Mouse (Mus musculus) embryo, embryonic 10 days (tissue): ENCODE measurements around the gene Dnase1l1.

Experiments used
- DNase-seq: peaks from one replicate; pipeline ENCODE4 v3.0.0-alpha.2; 2015; ENCODE audit warnings: low spot score

The Dnase1l1 gene

DNA sequence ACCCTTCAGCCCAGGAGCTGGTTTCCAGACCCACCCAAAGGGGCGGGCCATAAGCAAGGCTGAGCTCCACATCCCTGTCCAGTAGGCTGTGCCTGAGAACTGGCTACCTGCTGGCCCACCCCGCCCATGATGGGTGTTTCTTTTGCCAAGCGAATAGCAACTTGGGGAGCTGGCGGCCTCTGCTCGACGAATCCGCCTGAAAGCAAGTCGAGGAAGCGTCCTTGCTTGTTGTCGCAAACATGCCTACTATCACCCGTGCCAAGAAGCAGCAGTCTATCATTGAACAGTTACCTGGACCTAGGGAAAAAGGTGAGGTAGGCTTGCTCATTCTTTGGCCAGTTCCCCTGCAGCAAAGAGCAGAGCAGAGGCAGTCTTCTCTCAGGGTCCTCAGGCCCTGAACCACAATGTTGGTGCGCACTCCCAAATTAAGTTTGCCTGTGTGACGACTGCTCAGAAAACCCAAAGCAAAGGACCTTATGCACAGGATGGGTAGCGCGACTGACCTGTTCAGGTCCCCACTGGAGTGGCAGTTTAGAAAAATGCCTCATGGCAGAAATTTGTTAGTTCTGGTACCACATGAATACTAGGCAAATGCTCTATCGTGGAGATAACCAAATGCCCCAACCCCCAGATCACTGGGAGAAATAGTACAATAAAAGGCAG is at the start of gene Dnase1l1, which contains the start of gene Taz:
Dnase1l1 (minus strand) TSS at position 606 of the 663 bp plus-strand sequence.
Taz (plus strand) TSS at position 181 of the 663 bp plus-strand sequence.
- peak; percentile 76 for DNase-seq

GRCm38 (mm10) chrX:74330166-74330930 is 48.2 kb upstream of the Dnase1l1 start:
- DNase-seq, result no peak

- DNase-seq, result no peak
Measured at GRCm38 (mm10) chrX:74329215-74329671, 47.1 kb upstream of the Dnase1l1 start.

GRCm38 (mm10) chrX:74328725-74329161 is 46.6 kb upstream of the Dnase1l1 start, which contains the start of gene Plxna3:
TSS of gene Plxna3 (plus strand) at chrX:74329066.
- DNase-seq, result peak; percentile 65

DNA sequence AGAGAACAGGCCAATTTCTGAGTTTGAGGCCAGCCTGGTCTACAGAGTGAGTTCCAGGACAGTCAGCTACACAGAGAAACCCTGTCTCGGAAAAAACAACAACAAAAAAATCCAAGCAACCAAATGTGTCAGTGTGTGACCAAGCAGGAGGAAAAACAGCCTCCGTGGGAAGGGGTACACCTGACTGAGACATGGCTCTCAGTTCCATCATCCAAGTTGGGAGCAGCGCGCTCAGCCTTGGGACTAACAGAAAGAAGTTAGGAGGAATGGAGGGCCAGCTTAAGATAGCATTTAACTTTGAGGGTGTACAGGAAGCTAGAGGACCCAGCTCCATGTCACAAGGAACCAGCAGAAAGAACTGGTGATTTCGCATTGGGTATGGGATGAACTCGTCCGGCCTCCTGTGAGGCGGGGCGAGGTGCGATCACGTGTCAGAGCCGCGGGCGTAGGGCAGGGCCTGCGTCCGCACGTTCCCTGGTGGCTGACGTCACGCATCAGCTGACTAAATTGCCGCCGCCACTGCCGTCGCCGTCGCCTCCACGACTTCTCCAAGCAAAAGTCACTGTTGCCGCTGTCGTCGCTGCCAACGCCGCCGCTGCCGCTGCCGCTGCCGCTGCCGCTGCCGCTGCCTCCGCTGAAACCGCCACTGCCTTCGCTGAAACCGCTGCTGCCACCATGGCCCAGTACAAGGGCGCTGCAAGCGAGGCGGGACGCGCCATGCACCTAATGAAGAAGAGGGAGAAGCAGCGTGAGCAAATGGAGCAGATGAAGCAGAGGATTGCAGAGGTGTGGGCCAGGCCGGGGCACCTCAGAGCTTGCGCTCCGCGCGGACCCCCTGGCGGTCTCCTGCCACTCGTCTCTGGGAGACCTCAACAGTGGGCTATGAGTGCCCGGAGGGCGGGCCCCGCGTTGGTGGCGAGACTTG is 30.7 kb upstream of the Dnase1l1 start, which contains the start of gene Fam50a:
Fam50a (plus strand) TSS at position 494 of the 925 bp plus-strand sequence.
- DNase-seq, result peak; percentile 95

DNA sequence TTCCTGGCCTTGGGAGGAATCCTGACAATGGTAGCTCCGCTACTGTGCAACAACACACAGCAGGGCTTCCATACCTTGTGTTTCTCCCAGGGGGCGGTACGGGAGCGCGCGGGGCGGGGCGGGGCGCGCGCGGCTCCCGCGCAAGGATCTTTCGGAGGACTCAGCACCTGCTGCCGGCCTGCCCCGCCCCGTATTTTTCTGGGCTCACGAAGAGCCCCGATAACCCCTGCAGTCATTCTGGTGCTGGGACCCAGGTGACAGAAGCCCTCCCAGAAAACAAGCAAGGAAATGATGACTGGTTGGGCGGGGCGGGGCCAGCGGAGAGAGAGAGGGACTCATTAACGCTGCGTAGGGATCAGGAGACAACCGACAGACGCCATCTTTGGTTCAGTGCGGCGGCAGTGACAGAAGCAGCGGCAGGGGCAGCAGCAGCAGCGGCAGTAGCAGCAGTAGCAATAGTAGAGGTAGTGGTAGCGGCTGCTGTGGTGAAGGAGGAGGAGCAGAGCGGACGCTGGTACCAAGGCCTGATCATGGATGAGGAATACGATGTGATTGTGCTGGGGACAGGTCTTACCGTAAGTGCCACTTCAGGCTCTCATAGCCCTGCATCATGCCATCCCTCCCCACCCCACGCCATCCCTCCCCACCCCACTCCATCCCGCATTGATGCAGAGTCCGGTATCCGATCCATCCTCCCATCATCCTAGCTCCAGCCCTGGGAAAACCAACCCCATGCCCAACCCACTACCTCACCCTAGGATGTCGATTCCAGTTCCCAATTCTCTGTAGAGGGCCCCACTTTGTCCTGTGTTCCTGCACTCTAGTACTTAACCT is 22.9 kb upstream of the Dnase1l1 start, which contains the start of gene Gdi1:
Gdi1 (plus strand) TSS at position 132 of the 834 bp plus-strand sequence.
- DNase-seq, result peak; percentile 75

- no peak for DNase-seq
Measured at GRCm38 (mm10) chrX:74299721-74300120, 17.6 kb upstream of the Dnase1l1 start.

- DNase-seq, result no peak
Measured at GRCm38 (mm10) chrX:74298348-74298747, 16.2 kb upstream of the Dnase1l1 start.

GRCm38 (mm10) chrX:74296538-74297448 is 14.7 kb upstream of the Dnase1l1 start, which contains the start of gene Atp6ap1:
TSS of gene Atp6ap1 (plus strand) at chrX:74297097.
- peak; percentile 94 for DNase-seq

DNA sequence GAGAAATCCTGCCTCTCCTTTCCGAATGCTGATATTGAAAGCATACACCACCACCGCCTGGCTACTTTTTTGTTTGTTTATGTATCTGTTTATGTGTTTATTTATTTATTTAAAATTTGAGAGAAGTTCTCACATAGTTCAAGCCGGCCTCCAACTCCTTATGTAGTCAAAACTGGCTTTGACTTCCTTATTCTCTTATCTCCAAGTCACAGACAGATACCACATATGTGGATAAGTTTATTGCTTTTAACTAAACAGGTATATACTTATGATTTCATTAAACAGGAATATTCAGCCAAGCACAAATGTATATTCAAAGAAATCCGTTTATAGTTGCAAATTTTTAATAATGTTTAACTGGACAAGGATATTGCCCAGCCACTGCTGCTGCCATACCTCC is 11.3 kb upstream of the Dnase1l1 start:
- DNase-seq, result no peak

GRCm38 (mm10) chrX:74283092-74283437 is 928 bp upstream of the Dnase1l1 start:
- no peak for DNase-seq

DNA sequence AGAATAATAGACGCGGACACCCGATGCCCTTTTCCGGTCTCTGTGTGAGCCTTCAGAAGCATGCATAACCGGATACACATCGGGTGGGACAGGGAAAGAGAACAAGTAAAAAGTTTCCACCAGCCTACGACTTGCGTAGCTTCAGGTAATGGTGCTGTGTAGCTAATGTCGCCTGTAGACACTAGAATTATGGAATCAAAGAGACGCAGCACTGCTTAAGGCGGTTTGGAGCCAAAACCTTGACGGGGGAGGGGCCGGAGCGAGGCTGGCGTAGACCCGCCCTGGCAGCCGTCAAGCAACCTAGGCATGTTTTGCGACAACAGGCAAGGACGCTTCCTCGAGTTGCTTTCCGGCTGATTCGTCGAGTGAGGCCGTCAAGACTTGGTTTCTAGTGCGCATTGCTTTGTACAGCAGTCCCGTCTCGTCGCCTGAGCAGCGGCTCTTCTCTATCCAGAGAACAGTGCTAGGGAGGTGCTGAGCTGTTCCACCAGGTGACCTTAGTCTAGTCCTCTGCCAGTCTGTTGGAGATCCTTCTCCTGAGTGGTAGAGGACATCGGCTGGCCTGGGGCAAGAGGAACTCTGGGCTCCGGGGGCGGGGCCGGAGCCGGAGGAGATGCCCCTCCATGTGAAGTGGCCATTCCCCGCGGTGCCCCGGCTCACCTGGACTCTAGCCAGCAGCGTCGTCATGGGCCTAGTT is 406 bp upstream of the Dnase1l1 start:
- DNase-seq, result peak; percentile 92

DNA sequence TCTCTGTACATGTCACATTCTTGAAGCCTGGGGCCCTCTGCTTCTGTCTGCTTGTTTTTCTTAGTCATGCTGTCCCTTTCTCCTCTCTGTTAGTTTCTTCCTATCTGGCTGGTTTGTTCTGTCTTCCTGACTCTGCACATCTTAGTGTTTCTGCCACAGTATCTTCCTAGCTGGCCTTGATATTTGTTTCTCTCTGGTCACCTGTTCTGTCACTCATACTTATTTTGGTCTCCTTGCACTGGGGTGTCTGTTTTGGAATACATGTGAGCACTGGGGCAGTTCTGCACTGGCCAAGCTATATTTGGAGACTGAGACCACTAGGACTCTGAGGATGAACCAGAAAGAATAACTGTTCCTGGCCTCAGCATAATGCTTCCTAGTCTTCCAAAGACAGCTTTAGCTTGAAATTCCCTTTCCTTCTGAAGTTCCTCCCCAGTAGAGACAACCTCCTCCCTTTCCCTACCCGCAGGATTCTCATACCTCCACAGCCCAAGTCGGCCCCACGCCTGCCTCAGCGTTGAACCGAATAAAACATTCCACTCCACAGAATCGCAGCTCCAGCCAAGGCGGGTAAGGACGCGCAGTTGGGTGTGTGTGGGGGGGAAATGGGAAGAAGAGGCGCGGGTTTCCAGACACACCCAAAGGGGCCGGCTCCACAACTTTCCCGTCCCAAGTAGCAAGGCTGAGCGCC is 951 bp downstream of the Dnase1l1 start:
- no peak for DNase-seq

- no peak for DNase-seq
Measured at GRCm38 (mm10) chrX:74277916-74278315, 4.2 kb downstream of the Dnase1l1 start.

DNA sequence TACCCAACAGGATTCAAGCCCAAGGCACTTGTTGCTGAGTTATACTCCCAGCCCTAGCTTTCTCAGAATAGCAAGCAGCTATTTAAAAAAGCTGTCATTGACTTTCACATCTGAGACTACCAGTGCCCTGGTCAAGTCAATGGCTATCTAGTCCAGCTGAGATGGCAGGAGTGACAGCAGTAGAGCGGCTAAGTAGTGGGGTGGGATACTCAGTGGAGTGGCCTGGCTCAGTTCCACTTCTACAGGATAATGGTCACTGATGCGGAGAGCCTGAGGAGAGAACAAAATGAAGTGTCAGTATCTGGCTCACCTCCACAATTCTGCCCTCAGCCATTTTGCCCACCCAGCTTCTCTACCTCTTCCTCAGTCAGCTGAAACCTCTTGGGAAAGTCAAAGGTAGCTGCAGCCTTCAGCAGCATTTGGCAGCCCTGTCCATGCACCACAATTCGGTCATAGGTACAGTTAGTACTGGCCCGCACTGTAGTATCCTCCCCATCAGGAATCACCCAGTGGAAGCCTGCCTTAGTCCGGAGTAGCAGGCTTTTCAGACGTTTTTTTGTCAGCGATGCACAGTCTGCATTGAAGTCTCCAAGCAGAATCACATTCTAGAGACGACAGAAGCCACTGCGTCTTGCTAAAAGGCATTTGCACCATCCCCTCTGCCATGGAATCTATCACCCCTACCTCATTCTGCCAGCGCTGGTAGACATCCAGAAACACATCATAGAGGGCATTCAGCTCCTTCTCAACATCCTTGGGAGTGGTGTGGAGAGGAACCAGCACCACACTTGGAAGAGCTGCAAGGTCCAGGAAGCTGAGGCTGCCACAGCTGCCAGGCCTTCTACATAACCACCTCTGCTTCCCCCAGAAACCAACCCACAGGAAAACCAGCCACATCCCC is 8.5 kb downstream of the Dnase1l1 start:
- peak; percentile 17 for DNase-seq

DNA sequence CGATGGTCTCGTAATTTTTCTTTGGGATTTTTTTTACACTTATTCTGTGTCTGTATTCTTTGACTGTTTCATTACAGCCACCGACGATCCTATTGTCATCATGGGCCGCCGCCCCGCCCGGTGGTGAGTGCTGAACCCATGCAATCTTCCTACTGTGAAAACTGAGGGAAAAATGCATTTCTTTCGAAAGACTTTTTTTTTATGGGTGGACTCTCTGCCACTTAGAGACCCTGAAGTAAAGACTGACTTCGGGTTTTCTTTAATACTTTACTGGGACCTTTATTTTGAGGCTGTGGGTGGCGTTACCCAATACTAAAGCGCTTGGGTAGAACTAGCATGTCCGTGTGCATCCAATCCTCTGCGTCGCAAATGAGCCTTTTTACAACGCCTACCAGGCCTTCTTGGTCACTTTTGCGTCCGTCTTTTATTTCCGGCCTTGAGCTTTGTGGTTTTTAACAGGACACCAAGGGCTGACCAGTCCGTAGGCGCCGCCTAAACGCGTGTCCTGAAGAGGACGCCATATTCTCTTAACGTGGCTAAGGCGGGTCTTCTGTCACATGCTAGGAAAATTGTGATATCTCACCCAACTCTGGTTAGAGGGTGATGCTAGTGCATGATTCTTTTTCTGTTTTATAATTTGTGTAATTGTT is 11.1 kb downstream of the Dnase1l1 start:
- DNase-seq, result peak; percentile 60
